Mouse (Mus musculus): ENCODE measurements at regions not wholly inside any gene's neighbourhood (a gene's known extent, or its start where the extent isn't known, plus 50 kb on each side); places are given as distances from the start of the nearest gene placed in this dataset.

- DNase-seq (ENCODE audit: extremely low spot score): no peak
Measured at GRCm38 (mm10) chr13:60061589-60061988, 115.6 kb downstream of the Gas1 start.

DNA sequence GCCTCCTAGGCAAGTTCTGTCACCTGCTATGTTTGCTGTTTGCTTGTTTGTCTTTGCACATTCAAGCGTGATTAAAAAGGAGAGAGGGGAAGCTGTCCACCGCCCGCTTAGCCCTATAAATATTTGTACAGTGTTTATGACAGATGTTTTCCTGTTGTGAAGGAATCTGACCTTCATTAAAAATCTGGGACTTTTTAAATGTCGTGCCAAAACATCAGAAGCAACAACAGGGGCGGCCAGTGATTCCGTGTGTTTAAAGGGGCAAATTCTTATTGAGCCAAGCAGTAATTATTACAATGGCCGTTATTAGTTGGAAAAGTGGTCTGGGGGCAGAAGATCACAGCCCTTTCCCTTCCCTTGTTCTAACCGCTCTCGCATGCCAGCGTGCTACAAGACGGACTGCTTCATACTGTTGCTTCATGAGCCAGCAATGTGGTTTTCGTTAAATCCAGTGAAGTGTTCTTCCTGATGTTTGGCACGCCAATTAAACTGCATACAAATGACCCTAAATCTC is 119.3 kb downstream of the Gas1 start:
- DNase-seq (ENCODE audit: extremely low spot score): no peak

DNA sequence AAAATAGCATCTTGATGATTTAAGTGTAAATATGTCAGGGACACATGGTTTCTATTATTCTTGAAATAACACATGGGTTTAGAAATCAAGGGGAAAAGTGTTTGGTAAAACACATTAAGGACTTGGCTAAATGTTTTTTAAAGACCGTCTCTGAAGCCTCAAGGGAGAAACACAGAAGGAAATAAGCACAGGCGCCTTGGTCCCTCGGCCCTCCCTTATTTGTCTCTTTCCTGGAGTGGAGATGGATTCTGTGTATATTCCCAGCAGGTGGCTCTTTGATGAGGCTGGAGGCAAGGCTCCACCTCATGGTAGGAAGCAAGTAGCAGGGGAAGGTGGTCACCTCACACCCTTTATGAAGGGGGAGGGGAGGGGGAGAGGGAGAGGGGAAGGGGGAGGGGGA is 122.6 kb downstream of the Gas1 start:
- no peak for DNase-seq (ENCODE audit: extremely low spot score)

DNA sequence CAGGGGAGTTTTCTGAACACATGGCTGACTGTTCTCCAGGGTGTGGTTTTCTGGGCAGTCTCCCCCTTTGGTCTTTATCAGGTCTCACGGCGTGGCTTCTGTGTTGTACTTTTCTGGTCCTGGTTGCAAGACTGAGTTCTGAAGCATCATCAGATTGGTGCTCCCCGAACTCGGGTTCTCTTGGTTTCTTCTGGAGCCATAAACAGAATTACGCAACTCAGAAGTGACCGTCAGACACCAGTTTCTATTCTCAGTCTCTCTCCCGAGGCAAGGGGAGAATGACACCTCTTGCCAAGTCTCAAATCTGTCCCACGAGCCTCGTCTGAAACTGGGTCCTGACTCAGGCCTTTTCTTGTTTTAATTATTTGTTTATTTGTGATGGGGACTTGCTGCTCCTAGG is 123.1 kb downstream of the Gas1 start:
- DNase-seq (ENCODE audit: extremely low spot score): no peak

- DNase-seq (ENCODE audit: extremely low spot score): no peak
Measured at GRCm38 (mm10) chr13:60051866-60052265, 125.3 kb downstream of the Gas1 start.

DNA sequence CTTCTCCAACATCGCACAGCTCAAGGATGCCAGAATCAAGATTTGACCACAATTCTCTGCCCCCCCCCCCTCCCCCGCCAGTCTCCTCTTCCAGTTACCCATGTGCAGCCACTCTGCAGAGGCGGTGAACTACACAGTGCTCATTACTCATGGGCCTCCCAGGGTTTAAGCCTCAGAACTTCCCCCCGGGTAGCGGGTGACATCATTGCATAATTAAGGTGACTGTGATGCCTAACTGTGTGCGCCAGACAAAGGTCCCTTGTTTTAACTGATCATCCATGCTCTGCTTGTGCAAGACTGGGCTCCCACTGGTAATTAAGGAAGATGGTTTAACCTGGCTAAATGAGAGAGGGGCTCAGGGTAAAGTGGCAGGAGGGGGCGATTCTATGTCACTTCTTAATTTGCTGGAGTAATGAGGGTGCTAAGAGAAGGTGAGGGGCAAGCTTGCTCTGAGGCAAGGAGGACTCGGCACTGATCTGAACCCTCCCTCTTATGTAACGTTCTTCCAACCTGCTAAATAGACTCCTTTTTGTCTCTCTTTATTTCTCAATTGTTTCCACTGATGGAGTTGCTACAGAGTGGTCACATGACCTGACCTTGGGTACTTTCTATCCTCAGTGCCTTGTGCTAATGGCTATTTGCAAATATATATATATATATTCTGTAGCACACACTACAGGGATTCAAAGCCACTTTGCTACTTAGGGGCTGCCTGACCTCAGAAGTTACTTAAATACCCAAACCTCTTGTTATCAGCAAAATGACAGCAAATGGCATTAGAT is 126.2 kb downstream of the Gas1 start:
- DNase-seq (ENCODE audit: extremely low spot score): no peak

- DNase-seq (ENCODE audit: extremely low spot score): no peak
Measured at GRCm38 (mm10) chr13:60049703-60050102, 127.5 kb downstream of the Gas1 start.

DNA sequence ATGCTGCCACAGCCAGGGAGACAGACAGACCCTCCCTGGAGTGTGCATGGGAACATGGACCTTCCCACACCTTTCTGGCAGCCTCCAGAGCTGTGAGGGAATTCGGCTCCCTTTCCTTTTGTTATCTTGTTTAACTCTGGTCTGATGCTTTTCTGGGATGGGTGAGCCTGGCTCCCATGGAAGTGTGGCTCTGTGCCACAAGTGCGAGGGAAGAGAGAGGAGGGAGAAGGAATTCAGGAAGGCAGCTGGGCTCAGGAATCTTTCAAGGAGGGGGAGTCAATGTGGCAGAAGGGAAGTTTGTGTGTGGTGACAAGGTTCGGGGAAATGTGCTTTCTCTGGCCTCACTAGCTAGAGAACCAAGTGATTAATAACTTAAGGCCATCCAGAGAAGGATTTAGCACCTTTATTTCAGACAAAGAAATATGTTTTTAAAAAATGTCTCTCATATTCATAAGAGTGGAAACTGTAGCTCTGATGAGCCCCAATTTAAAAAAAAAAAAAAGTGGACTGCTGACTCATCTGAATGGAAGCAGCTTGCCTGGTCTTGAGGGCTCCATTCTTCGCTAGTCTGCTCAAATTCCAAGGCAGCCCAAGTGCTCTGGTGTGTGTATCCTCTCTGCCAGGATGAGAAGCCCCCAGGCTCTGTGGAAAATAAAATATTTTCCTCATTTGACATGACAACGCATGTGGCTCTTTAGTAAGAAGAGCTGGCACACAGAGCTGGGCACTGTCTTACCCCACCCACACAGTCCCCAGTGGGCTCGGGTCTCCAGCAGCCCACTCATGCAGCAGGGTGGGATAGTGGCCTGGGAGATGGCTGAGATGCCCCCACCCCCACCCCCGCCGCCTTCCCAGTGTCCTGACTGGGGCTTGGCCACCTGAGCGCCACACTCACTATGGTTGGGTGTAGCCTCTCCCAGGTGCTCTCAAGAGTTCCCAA is 129.1 kb downstream of the Gas1 start:
- DNase-seq (ENCODE audit: extremely low spot score): no peak

DNA sequence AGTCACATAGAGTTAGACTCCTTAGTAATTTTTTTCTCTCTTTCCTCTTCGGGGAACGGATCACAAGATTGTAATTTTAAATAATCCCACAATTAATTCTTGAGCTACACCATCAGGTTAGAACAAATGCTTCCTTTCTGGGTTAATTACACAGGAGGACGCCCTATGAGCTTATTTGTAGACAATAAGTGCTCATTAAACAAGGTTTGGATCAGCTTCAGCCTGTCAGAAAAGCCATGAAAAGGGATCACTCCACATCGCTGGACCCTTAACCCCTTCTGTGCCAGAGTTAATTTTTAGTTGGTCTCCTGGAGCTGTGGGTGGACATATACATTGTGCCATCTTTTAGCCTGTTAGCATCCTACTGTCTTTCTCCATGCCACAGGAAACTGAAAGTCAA is 131.4 kb downstream of the Gas1 start:
- no peak for DNase-seq (ENCODE audit: extremely low spot score)

DNA sequence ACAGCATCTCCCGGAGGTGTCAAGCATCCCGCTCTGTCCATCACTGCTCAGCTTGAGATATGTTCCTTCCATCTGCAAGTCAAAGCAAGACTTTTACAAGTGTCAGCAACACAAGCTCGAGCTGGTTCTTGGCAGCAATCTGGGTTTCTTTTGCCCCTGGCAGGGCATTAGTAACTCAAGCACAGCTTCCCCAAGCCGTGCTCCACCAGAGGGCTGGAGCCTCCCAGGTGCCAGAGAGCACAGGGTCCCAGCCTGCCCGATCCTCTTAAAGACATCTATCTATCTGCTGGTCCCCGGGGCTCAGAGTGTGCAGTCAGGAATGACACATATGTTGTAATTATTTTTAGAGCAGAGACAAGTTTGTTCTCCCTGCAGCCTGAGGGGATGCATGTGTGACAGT is 132.3 kb downstream of the Gas1 start:
- DNase-seq (ENCODE audit: extremely low spot score): no peak

DNA sequence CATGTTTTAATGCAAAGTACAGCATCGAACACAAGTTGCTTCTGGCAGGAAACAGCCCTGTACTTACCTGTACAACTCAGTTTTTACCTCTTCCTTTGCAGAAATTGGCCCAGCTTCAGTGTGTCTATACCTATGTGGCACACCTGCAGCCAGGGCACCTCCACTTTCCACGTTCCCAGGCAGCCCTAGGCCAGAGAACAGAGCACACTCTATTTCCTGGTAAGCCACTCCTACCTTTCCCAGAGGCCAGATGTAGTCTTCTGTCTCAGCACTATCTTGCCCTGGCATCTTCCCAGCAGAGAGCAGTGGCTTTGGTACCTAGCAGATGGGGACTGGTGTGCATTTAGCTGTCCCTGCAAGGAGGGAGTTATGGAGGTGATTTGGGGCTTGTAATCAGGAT is 134.7 kb downstream of the Gas1 start:
- DNase-seq (ENCODE audit: extremely low spot score): no peak

DNA sequence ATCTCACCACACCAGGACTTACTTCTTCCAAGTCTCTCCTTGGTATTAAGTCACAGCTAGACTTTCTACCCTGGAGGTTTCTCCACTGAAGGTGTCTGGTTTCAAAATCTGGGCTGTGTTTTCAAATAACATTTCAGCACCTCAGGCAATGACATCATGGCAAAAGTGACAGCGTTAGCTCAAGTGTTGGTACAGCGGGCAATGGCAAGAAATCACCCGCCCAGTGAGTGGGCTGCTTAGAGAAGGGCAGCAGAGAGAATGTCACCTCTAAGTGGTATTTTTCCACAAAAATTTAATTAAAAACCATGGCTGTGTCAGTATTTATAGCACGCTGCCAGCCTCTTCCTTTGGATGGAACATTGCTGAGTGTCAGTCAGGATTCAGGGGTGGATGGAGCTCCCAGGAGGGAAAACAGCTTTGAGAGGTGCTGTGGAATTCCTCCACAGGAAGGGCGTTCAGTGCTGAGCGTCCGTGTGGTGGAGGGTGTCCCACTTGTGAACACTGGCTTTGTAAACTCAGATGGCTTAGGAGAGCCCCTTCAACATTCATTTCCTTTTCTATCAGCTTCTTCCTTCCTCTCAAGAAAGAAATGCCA is 141.5 kb downstream of the Gas1 start:
- DNase-seq (ENCODE audit: extremely low spot score): no peak

DNA sequence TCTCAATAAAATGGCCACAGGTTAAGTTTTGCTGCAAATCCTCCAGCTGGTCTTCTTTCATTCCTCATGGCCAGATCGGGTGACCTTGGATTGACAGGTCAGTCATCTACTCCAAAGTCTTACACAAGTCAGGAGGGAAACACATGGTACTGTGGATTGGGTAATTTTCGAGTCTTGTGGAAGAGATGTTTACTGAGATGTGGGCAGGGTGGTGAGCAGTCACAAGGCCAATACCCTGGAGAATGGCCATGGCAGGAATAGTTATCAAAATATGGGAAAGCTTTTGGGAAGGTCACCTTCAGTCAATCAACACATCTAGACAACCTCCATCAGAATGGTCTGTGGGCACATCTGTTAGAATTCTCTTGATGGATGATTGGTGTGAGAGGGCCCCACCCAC is 144.0 kb downstream of the Gas1 start:
- no peak for DNase-seq (ENCODE audit: extremely low spot score)

DNA sequence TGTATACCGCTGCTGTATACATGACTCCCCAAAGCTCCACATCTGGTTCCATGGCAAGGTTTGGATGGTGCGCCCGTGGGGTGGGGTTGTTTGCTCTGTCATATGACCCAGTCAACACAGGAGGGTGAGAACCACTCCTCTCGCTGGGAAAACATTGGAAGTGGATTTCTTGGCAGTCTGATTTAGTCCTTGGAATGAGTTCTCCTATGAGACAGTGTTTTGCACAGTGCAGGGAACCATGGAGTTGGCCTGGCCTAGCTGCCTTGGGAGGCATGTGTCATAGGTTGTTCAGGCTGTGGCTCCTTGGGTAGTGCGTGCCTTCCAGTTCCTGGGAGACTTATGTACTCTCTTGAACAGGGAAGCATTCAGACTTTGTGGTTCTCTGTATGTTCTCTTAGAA is 144.6 kb downstream of the Gas1 start:
- no peak for DNase-seq (ENCODE audit: extremely low spot score)

DNA sequence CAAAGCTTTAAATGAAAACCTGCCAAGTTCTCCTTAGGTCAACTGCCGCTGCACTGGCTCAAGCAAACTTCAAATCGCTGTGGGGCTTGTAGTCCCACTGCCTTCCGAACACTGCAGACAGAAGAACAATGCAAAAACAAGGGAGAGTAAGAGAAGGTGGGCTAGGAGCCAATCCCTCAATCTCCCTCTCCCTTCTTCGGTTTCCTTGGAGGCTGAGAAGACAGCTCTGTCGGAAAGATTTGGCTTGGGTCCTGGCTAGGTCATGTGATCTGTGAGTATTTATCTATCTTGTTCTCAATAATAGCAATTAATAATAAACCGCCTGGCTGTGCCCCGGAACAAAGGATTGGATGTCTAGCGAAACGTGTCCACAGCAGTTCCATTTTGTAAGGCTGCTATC is 147.6 kb downstream of the Gas1 start:
- no peak for DNase-seq (ENCODE audit: extremely low spot score)

DNA sequence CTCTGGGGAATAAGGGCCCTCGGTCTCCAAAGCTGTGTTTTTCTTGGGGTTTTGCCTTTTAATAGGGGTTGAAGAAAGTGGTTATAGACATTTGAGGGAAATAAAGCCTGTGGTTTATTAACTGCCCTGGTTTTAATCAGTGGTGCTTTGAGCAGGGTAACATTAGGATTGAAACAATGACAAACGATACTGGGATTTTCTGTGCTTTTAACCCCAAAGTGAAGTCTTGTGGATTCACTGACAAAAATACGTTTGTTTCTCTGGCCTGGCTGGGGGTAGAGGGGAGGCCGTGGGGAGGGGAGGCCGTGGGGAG is 157.0 kb downstream of the Gas1 start:
- no peak for DNase-seq (ENCODE audit: extremely low spot score)

GRCm38 (mm10) chr13:60019291-60020174 is 157.6 kb downstream of the Gas1 start:
- DNase-seq (ENCODE audit: extremely low spot score): peak; percentile 43

DNA sequence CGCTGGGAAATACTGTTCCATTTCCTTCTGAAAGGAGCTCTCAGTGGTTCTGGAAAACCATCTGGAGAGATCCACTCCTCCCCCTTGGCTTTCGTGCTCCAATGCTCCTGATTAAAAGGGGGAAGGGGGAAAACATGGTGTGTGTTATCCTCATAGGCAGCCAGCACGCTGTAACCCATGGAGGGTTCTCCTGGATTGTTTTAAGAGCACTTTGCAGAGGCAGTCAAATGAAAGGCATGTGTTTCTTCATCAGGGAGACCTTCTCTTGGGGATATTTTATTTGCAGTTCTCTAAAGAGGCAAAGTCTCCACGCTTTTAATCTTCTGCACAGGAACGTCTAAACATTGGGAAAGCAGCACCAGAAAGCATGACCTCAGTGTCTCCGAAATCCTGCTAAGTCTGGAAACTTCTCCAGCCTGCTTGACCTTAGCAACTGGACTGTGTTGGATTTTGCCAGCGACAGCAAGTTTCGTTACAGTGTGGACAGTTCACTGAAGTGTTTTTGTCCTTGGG is 161.3 kb downstream of the Gas1 start:
- no peak for DNase-seq (ENCODE audit: extremely low spot score)

DNA sequence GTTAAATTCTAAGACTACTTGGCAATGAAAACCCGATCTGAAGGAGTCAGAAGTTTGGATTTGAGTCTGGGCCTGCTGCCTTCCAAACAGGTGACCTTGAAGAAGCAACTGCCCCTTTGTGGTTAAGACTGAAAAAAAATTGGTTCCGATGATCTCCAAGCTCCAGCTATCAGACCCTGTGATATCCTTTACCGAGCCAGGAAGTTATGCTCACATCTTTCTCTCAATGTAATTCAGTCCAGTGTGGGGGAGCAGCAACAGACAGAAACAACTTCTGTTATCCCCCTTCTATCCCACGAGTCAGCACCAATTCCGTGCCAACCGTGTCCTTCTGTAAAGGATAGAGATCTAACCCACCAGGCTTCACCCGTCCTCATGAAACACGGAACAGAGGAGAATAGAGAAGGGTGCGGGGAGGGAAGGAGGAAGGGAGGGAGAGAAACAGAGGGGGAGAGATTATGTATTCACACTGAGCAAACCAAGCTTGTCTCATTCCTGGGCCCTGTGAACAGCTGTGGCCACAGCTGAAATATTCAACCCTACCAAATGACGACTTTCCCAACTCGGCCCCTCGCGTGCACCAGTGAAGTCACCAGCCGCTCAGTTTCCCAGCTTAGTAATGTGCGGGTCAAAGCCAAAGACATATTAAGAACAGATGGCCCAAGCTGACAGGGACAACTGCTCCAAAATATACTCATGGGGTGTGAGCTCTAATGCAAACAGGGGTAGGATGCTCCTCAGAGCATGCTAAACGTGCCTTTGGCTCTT is 164.9 kb downstream of the Gas1 start:
- no peak for DNase-seq (ENCODE audit: extremely low spot score)

DNA sequence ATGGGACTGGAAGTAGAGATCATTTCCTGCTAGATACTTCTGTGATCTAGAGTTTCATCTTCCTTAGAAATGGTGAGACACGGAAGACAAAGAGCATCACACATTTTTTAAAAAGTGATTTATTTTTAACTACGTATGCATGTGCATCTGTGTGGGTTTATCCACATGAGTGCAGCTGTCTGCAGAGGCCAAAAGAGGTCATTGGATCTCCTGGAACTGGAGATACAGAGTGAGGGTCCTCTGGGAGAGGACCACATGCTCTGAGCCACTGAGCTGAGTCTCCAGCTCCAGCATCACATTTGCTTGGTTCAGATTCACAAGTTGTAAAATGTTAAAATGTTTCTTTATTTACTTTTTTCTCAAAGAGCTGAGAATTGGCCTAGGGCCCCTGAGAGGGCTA is 166.1 kb downstream of the Gas1 start:
- no peak for DNase-seq (ENCODE audit: extremely low spot score)

- no peak for DNase-seq (ENCODE audit: extremely low spot score)
Measured at GRCm38 (mm10) chr13:60007593-60007992, 169.6 kb downstream of the Gas1 start.
